Mouse (Mus musculus) ES-Bruce4 (cell line): ENCODE results near the gene Uvrag. TPM values are rescaled to one million over a fixed set of nuclear protein-coding genes. Genes with fewer than 3 reads are reported as not detected.

Experiments
- H3K27ac ChIP-seq: 2 replicates; pipeline ENCODE4 v1.5.1; 2012; ENCODE audit warnings: low read length, inconsistent platforms; ENCODE audit not compliant: insufficient read depth
- H3K27me3 ChIP-seq: 2 replicates; pipeline ENCODE4 v1.6.1; 2012; ENCODE audit warnings: mild to moderate bottlenecking, low read length, inconsistent platforms; ENCODE audit not compliant: control insufficient read depth, poor library complexity, insufficient read depth, severe bottlenecking
- H3K36me3 ChIP-seq: 2 replicates; pipeline ENCODE4 v1.6.1; 2012; ENCODE audit warnings: inconsistent platforms, mild to moderate bottlenecking, low read length, moderate library complexity; ENCODE audit not compliant: control insufficient read depth, poor library complexity, insufficient read depth, severe bottlenecking
- H3K4me1 ChIP-seq: one replicate; pipeline ENCODE4 v1.8.1; 2011; ENCODE audit warnings: low read length; ENCODE audit not compliant: control insufficient read depth, insufficient read depth
- H3K4me3 ChIP-seq: 2 replicates; pipeline ENCODE4 v1.5.1; 2011; ENCODE audit warnings: low read depth, mild to moderate bottlenecking, low read length
- H3K9ac ChIP-seq: 2 replicates; pipeline ENCODE4 v1.6.1; 2012; ENCODE audit warnings: low read depth, mild to moderate bottlenecking, inconsistent platforms; ENCODE audit not compliant: poor library complexity, severe bottlenecking
- H3K9me3 ChIP-seq: replicated peaks from 2 replicates; pipeline ENCODE4 v1.6.1; 2012; ENCODE audit warnings: mild to moderate bottlenecking, low read length, inconsistent platforms; ENCODE audit not compliant: control insufficient read depth, poor library complexity, insufficient read depth, severe bottlenecking
- CTCF ChIP-seq: IDR thresholded peaks from one replicate; pipeline ENCODE4 v1.8.1; 2011; ENCODE audit warnings: low read depth, low read length
- EP300 ChIP-seq: IDR thresholded peaks from 2 replicates; pipeline ENCODE4 v1.6.1; 2011; ENCODE audit warnings: low read depth, low read length; ENCODE audit not compliant: insufficient read depth
- POLR2A ChIP-seq: IDR thresholded peaks from one replicate; pipeline ENCODE4 v1.8.1; 2011; ENCODE audit warnings: low read length; ENCODE audit not compliant: insufficient read depth
- polyA plus RNA-seq: library from polyadenylated mRNA; stranded (reverse); fragments of >200 nt; gene quantifications from 2 replicates; pipeline ENCODE4 v1.2.4, GENCODE M21; 2011; ENCODE audit warnings: low read depth; ENCODE audit not compliant: missing spikeins, insufficient read depth, insufficient read length

Gene Uvrag
- polyA plus RNA-seq, 1 experiment, result 16.9 TPM

GRCm38 (mm10) chr7:99085249-99085648, 55.7 kb downstream of the Uvrag start:
- Histone ChIP-seq H3K27me3 (no peaks in the 10 kb centered on the region), H3K9ac (no peak overlapping the region), H3K4me3 (no peak overlapping the region), H3K4me1 (no peaks in the 10 kb centered on the region), H3K27ac (no peak overlapping the region), H3K9me3 (no peaks in the 10 kb centered on the region), H3K36me3 (no peaks in the 10 kb centered on the region)
- TF ChIP-seq POLR2A (no peak), EP300 (no peak), CTCF (no peak)

DNA sequence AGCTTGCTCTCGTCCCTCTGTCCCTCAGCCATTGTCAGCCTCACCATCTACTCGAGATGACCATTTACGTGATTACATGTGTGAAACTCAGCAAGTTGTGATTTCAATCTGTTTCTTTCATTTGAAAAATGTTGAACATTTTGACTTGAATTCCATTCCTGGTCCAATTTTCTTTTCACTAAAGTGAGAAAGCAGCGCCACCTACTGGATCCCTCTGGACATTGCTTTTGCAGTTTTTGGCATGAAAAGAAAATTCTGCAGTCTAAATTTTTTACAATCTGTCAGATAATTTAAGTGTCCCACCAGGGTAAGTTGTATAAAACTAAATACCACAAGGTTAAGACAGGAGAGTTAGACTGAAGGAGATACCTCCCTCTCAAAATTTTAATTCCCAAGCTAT, 61.4 kb downstream of the Uvrag start:
- H3K27me3 ChIP-seq, result no peaks in the 10 kb centered on the region
- H3K36me3 ChIP-seq, result no peaks in the 10 kb centered on the region
- no peaks in the 10 kb centered on the region for H3K9me3 ChIP-seq
- H3K4me3 ChIP-seq, result no peak overlapping the region
- TF ChIP-seq POLR2A (no peak), CTCF (no peak), EP300 (no peak)
- no peak overlapping the region for H3K27ac ChIP-seq
- no peaks in the 10 kb centered on the region for H3K4me1 ChIP-seq
- no peak overlapping the region for H3K9ac ChIP-seq

DNA sequence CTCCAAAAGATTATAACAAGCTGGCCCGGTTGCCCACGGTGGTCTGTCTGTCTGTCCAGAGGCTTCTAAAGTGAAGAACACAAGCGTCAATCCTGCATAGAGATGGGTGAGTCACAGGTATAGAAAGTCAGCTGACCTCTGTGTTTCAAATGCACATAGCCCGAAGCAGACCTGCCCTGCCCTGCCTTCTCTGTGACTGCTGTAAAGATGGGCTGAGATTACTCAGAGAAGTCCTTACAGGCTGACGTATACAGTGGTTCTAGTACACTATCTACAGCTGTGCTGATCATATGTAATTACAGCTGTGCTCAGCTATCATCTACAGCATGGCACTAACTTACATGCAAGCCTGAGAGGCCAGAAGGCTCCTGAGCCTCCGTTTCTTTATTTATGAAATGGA, 62.1 kb downstream of the Uvrag start:
- Histone ChIP-seq H3K36me3 (no peaks in the 10 kb centered on the region), H3K4me1 (no peaks in the 10 kb centered on the region), H3K4me3 (no peak overlapping the region), H3K9me3 (no peaks in the 10 kb centered on the region), H3K27ac (no peak overlapping the region), H3K9ac (no peak overlapping the region), H3K27me3 (no peaks in the 10 kb centered on the region)
- TF ChIP-seq POLR2A, result no peak

DNA sequence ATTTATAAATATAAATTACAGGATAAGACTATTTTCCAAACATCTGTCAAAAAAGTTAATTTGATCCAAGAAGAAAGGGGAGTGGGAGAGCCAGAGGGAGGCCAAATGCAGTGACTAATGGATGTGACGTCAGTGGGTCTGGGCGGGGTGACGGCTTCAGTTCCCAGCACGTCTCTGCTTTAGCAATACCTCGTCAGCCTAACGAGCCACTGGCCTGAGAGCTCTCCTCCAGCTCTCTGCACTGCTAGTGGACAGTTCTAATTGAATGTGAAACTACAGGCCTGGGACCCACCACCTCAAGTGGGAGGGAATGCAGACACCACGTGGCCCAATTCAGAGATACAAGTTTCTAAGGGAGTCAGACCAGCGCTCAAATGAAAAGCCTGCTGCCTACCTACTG, 63.7 kb downstream of the Uvrag start:
- H3K27ac ChIP-seq, result no peak overlapping the region
- no peak overlapping the region for H3K9ac ChIP-seq
- no peaks in the 10 kb centered on the region for H3K27me3 ChIP-seq
- H3K4me1 ChIP-seq, result no peaks in the 10 kb centered on the region
- no peaks in the 10 kb centered on the region for H3K9me3 ChIP-seq
- no peak for TF ChIP-seq EP300
- no peak for TF ChIP-seq POLR2A
- no peak for TF ChIP-seq CTCF
- H3K36me3 ChIP-seq, result no peaks in the 10 kb centered on the region
- H3K4me3 ChIP-seq, result no peak overlapping the region

DNA sequence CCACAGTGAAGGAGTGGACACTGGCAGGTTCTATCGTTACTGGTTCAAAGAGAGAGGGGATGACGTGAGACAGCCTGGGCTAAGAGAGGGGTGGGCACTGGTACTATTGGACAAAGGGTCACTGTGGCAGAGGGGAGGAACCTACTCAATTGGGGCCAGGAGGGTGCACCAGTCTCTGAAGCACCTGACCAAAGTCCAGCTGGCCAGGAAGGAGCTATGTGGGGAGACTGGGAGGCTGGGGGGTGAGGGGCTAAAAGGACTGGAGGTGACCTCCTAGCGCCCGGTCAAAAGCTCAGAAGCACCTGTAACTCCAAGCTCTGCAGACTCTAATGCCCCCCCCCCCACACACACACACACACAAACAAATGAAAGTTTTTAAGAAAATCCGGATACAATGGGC, 65.8 kb downstream of the Uvrag start:
- TF ChIP-seq CTCF (no peak), EP300 (no peak), POLR2A (no peak)
- H3K36me3 ChIP-seq, result no peaks in the 10 kb centered on the region
- H3K9ac ChIP-seq, result no peak overlapping the region
- no peak overlapping the region for H3K27ac ChIP-seq
- H3K4me3 ChIP-seq, result no peak overlapping the region
- H3K4me1 ChIP-seq, result no peaks in the 10 kb centered on the region
- H3K27me3 ChIP-seq, result no peaks in the 10 kb centered on the region
- no peaks in the 10 kb centered on the region for H3K9me3 ChIP-seq

DNA sequence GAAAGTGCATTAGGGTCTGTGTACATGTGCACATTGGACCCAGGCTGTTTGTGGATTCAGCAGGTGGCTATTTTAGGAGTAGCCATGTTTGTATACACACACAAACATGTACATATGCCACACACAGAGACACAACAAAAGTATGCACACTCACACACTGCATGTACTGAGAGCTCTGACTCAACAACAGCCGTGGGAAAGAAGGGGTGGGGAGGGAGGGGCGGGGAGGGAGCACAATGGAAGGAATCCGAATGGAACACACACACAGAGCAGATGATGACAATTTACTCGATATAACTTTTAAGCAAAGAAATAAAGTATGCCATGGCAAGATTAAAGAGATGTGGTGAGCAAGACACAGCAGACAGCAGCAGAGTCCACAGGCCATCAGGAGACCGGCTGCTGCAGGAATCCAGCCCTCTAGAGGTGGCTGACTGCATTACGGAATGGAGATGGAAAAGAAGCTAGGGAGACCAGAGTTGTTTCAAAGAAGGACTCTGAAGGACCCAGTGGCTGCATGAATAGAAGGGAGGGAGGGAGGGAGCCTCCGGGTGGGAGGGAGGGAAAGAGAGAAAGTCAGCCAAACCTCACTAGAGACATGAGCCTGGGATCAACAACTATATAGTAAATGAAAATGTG, 67.1 kb downstream of the Uvrag start:
- Histone ChIP-seq H3K27ac (no peak overlapping the region), H3K4me1 (no peaks in the 10 kb centered on the region)

More for the DNA sequence above, 67.1 kb downstream of the Uvrag start:
- TF ChIP-seq POLR2A, result no peak
- TF ChIP-seq CTCF, result peak; percentile 48
- Histone ChIP-seq H3K36me3 (no peaks in the 10 kb centered on the region), H3K9me3 (no peaks in the 10 kb centered on the region), H3K9ac (no peak overlapping the region), H3K4me3 (no peak overlapping the region), H3K27me3 (no peaks in the 10 kb centered on the region)
